Mouse (Mus musculus) olfactory bulb, adult 2 months (tissue): ENCODE data around the gene Dnajb9.

Experiments used
- CTCF ChIP-seq: fragments of 200-500 bp; IDR thresholded peaks from 2 replicates; pipeline ENCODE4 v1.5.1; 2012; ENCODE audit warnings: low read depth, mild to moderate bottlenecking, low read length, moderate library complexity; ENCODE audit not compliant: insufficient read depth
- POLR2A ChIP-seq: fragments of 200-500 bp; IDR thresholded peaks from 2 replicates; pipeline ENCODE4 v1.6.1; 2012; ENCODE audit warnings: mild to moderate bottlenecking, low read depth, low read length, moderate library complexity; ENCODE audit not compliant: insufficient read depth

GRCm38 (mm10) chr12:44224650-44225049 is 14.5 kb upstream of the Dnajb9 start:
- TF ChIP-seq POLR2A (no peak), CTCF (no peak)
